Mouse (Mus musculus) liver, embryonic 15.5 days (tissue): Measurements from ENCODE around the gene Gm14418. TPM values are rescaled to one million over a fixed set of nuclear protein-coding genes. Genes with fewer than 3 reads are reported as not detected.
A peak's percentile ranks its signal among the peaks of the same experiment; 100 is the strongest.
"Not testable (repeated sequence)": the region's sequence is repeated elsewhere in the genome, so short reads cannot be mapped to it uniquely, and the experiment has no call there.

Source experiments
- ATAC-seq: fragments of 200-750 bp; cut with Nextera tagmentation; 2 replicates; pipeline ENCODE4 v1.8.0; 2017; ENCODE audit warnings: moderate number of reproducible peaks, mild to moderate bottlenecking, moderate library complexity; ENCODE audit not compliant: insufficient read depth
- H3K27ac ChIP-seq: fragments of 300-500 bp; sonication (generic); replicated peaks from 2 replicates; pipeline ENCODE4 v1.5.1; 2015; ENCODE audit warnings: mild to moderate bottlenecking, inconsistent platforms
- H3K27me3 ChIP-seq: fragments of 300-500 bp; sonication (generic); 2 replicates; pipeline ENCODE4 v1.6.1; 2015; ENCODE audit warnings: mild to moderate bottlenecking, inconsistent platforms
- H3K36me3 ChIP-seq: fragments of 300-500 bp; sonication (generic); replicated peaks from 2 replicates; pipeline ENCODE4 v1.6.1; 2015; ENCODE audit warnings: moderate library complexity, mild to moderate bottlenecking, inconsistent platforms
- H3K4me1 ChIP-seq: fragments of 300-500 bp; sonication (generic); replicated peaks from 2 replicates; pipeline ENCODE4 v1.6.1; 2015; ENCODE audit warnings: inconsistent platforms
- H3K4me2 ChIP-seq: fragments of 300-500 bp; sonication (generic); 2 replicates; pipeline ENCODE4 v1.6.1; 2015; ENCODE audit warnings: moderate library complexity, mild to moderate bottlenecking, inconsistent platforms
- H3K4me3 ChIP-seq: fragments of 300-500 bp; sonication (generic); replicated peaks from 2 replicates; pipeline ENCODE4 v1.5.1; 2015; ENCODE audit warnings: mild to moderate bottlenecking, inconsistent platforms
- H3K9ac ChIP-seq: fragments of 300-500 bp; sonication (generic); 2 replicates; pipeline ENCODE4 v1.6.1; 2015; ENCODE audit warnings: moderate library complexity, mild to moderate bottlenecking, inconsistent platforms
- H3K9me3 ChIP-seq: fragments of 300-500 bp; sonication (generic); replicated peaks from 2 replicates; pipeline ENCODE4 v1.6.1; 2016; ENCODE audit warnings: inconsistent platforms
- WGBS: fragments of 180-500 bp; shearing (Covaris S2); methylation state at CpG from one replicate; pipeline ENCODE4 v1.1.7; 2015; ENCODE audit warnings: mixed read lengths; ENCODE audit not compliant: insufficient replicate concordance; 5-methylcytosine and 5-hydroxymethylcytosine counted together
- polyA plus RNA-seq: library from polyadenylated mRNA; unstranded; fragments of >200 nt; fragmentation: Nextera tagmentation; extraction: Ambion mirVana; gene quantifications from 2 replicates; pipeline ENCODE4 v1.2.1, GENCODE M21; 2015

Gene Gm14418
- 1.0 and 1.1 TPM in 2 replicates for polyA plus RNA-seq

DNA sequence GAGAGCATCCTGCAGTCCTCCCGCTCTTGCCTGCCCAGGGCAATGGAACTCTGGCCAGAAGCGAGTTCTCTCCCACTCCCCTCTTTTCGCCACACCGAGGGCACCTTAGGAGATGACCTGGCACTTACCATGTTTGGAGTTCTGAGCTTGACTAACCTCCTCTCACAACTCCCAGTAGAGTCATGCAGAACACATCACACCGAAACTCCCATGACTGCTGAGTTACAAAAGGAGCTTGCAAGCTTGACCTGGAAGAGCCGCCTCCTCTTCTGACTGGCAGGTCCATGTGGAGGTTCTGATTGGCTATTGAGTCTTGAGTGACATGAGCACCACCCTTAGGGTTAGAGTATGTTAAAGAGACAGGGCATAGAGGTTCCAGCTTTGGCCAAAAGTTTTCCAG is at the start of gene Gm14418:
TSS of gene Gm14418 (minus strand) at position 225 of the 400 bp plus-strand sequence.
- H3K9me3 ChIP-seq, H3K4me2 ChIP-seq, H3K36me3 ChIP-seq, ATAC-seq, H3K27ac ChIP-seq, H3K9ac ChIP-seq, H3K27me3 ChIP-seq, H3K4me1 ChIP-seq: not testable (repeated sequence)
- 26% methylated on average over 6 of the region's 6 CpGs for WGBS
- H3K4me3 ChIP-seq: peak within 1 kb of the TSS; percentile 32

Other genes starting within 250 kb of the Gm14418 start
- gene Gm14410, start 191.9 kb downstream of the Gm14418 start, polyA plus RNA-seq: 3.8 and 4.2 TPM in 2 replicates
- not detected in 2 replicates for gene Gm14409, start 131.3 kb downstream of the Gm14418 start, polyA plus RNA-seq
- 0.09 TPM in 1 of 2 replicates, not detected in the other for gene Gm14412, start 74.0 kb downstream of the Gm14418 start, polyA plus RNA-seq
- gene Zfp970, start 66.4 kb upstream of the Gm14418 start, polyA plus RNA-seq: 1.8 and 3.0 TPM in 2 replicates
- 1.5 and 2.2 TPM in 2 replicates for gene Gm14403, start 99.9 kb upstream of the Gm14418 start, polyA plus RNA-seq
- not detected in 2 replicates for gene Gm14406, start 179.9 kb upstream of the Gm14418 start, polyA plus RNA-seq